Mouse (Mus musculus) G1E (cell line): Measurements from ENCODE around the gene Clip1. TPM values are rescaled to one million over a fixed set of nuclear protein-coding genes. Genes with fewer than 3 reads are reported as not detected.

ENCODE experiments used
- ATAC-seq: 2 replicates; pipeline ENCODE4 v1.8.0; 2016; ENCODE audit warnings: mild to moderate bottlenecking; ENCODE audit not compliant: insufficient number of reproducible peaks, poor library complexity, low FRiP score, severe bottlenecking; ENCODE audit errors: extremely low read depth
- DNase-seq: peaks from one replicate; pipeline ENCODE4 v3.0.0; 2012; ENCODE audit warnings: low spot score
- H3K27me3 ChIP-seq: 2 replicates; pipeline ENCODE4 v1.6.1; 2012; ENCODE audit warnings: mild to moderate bottlenecking, low read length, inconsistent platforms; ENCODE audit not compliant: insufficient read depth
- H3K36me3 ChIP-seq: replicated peaks from 2 replicates; pipeline ENCODE3; 2012; ENCODE audit warnings: mild to moderate bottlenecking, inconsistent platforms
- H3K4me1 ChIP-seq: 2 replicates; pipeline ENCODE4 v1.6.1; 2012; ENCODE audit warnings: low read depth, low read length, inconsistent platforms, mixed read lengths; ENCODE audit not compliant: insufficient read depth
- H3K4me3 ChIP-seq: 2 replicates; pipeline ENCODE4 v1.5.1; 2012; ENCODE audit warnings: low read depth, mild to moderate bottlenecking, inconsistent platforms, low read length, moderate library complexity, mixed read lengths
- H3K9me3 ChIP-seq: replicated peaks from 2 replicates; pipeline ENCODE4 v1.6.1; 2012; ENCODE audit warnings: inconsistent platforms
- CTCF ChIP-seq: IDR thresholded peaks from 2 replicates; pipeline ENCODE4 v1.5.1; 2012; ENCODE audit warnings: low read depth, low read length, inconsistent platforms, mixed read lengths
- GATA1 ChIP-seq: IDR thresholded peaks from 2 replicates; pipeline ENCODE4 v1.6.1; 2012; ENCODE audit warnings: borderline replicate concordance, low read length, inconsistent platforms, mixed read lengths
- GATA2 ChIP-seq: IDR thresholded peaks from 2 replicates; pipeline ENCODE4 v1.6.1; 2012; ENCODE audit warnings: low read depth, low read length, inconsistent platforms, borderline replicate concordance
- POLR2AphosphoS5 ChIP-seq: IDR thresholded peaks from 2 replicates; pipeline ENCODE4 v1.6.1; 2012; ENCODE audit warnings: low read depth, low read length, inconsistent platforms; ENCODE audit not compliant: insufficient replicate concordance
- TAL1 ChIP-seq: conservative IDR thresholded peaks from 2 replicates; pipeline ENCODE4 v1.6.1; 2012; ENCODE audit warnings: low read depth, low read length, inconsistent platforms, mixed read lengths
- polyA plus RNA-seq: library from polyadenylated mRNA; stranded (reverse); fragments of >175 nt; gene quantifications from 2 replicates; pipeline ENCODE4 v1.2.3, GENCODE M21; 2012
- total RNA-seq, 2 experiments: library from RNA; stranded (forward) in 1 of 2; stranded (reverse) in 1 of 2; fragments of 200-1000 nt in 1 of 2; fragments of >200 nt in 1 of 2; fragmentation: Nextera tagmentation in 1 of 2; gene quantifications; 2 replicates each; pipeline ENCODE4 v1.2.3; 2014 to 2017

The Clip1 gene
- total and polyA plus RNA-seq, 3 experiments, result 12.9 to 59.1 (median 49.1) TPM

DNA sequence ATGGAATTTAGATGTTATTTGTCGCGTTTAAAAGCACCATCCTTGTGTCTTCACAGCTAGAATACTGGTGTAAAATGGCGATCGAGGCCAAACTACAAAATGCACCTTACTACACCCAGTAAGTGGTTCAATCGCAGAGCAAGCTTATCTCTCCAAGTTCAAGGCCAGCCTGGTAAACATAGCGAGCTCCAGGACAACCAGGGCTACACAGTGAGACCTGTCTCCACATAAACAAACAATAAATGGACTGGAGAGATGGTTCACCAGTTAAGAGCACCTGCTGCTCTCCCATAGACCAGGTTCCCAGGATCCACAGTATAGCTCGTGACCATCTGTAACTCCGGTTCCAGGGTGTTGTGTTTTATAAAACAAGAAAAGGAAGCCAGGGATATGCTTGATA is 111.1 kb downstream of the Clip1 start:
- ATAC-seq, result no peak
- TF ChIP-seq GATA2 (no peak), GATA1 (no peak), TAL1 (no peak), POLR2AphosphoS5 (no peak), CTCF (no peak)
- H3K36me3 ChIP-seq, result peaks cover 52% of the 10 kb centered on the region
- no peak for DNase-seq
- H3K9me3 ChIP-seq, result no peaks in the 10 kb centered on the region
- peak overlapping the region; percentile 78; the same call in 1 of the 2 replicates for H3K4me3 ChIP-seq
- H3K4me1 ChIP-seq, result peaks cover 22% of the 10 kb centered on the region
- no peaks in the 10 kb centered on the region for H3K27me3 ChIP-seq

DNA sequence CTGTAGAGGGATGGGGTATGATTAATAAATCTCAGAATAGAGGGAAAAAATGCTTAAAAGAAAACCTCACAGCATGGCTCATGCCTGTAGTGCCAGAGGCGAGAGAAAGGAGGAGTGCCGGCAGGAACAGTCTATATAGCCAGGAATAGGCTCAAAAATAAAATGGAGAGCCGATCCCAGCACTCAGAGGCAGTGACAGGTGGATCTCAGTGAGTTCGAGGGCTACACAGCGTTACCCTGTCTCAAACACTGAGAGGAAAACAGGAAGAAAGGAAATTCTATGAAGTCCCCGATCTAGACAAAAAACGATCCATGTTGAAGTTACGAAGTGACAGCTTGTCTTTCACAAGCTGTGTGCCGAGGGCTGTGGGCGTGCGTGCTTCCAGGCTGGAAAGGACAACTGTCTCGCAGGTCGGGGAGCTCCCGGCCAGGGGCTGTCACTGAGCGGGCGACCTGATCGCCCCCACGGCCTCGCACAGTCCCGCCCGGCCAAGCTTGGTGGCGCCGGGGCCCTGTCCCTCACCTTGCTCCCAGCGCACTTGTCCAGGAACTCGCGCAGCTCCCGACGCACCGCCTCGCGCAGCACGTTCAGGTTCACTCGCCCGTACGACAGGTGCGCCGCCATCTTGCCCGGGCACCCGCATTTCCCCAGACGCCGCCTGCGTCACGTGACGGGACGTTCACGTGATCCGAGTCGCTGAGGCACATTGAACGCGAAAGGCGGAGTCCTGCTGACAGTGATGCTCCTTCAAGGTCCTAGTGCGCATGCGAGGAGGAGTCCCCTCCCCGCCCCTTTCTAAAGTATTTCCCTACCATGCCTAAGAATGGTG is 111.8 kb downstream of the Clip1 start, which contains the start of gene Vps33a:
Gene Vps33a, minus strand, starts transcription at position 682 of the 830 bp plus-strand sequence.
- ATAC-seq, result peak; percentile 96
- H3K9me3 ChIP-seq, result no peaks in the 10 kb centered on the region

DNA sequence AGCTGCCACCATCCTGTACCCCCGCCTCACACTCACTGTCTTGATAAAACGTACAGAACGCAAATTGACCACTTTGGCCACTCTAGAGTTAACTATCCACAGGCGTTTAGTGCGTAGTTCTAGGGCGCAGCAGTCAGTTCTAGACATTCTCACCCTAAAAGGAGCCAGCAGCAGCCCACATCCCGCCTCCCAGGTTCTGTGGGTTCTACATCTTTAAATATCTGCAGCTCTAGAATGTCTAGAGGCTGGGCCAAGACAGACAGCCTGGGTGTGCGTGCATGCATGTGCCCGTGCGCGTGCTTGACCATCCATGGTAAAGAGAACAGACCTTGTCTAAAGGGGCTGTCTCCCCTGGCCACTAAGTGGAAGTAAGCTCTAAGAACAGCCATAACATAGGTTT is 123.3 kb downstream of the Clip1 start:
- Histone ChIP-seq H3K4me1 (no peaks in the 10 kb centered on the region), H3K9me3 (no peaks in the 10 kb centered on the region), H3K36me3 (peaks cover 96% of the 10 kb centered on the region), H3K27me3 (no peaks in the 10 kb centered on the region), H3K4me3 (no peak overlapping the region)
- TF ChIP-seq TAL1 (no peak), CTCF (no peak), POLR2AphosphoS5 (no peak), GATA2 (no peak), GATA1 (no peak)
- DNase-seq, result no peak
- no peak for ATAC-seq

More for the DNA sequence above, 111.8 kb downstream of the Clip1 start, which contains the start of gene Vps33a:
- no peaks in the 10 kb centered on the region for H3K27me3 ChIP-seq
- H3K4me3 ChIP-seq, result peak within 1 kb of the TSS; percentile 78
- DNase-seq, result peak; percentile 97
- peaks cover 22% of the 10 kb centered on the region for H3K4me1 ChIP-seq
- TF ChIP-seq TAL1, result no peak
- no peak for TF ChIP-seq GATA2
- TF ChIP-seq CTCF, result no peak
- no peak for TF ChIP-seq POLR2AphosphoS5
- TF ChIP-seq GATA1, result no peak
- H3K36me3 ChIP-seq, result peaks cover 54% of the 10 kb centered on the region

DNA sequence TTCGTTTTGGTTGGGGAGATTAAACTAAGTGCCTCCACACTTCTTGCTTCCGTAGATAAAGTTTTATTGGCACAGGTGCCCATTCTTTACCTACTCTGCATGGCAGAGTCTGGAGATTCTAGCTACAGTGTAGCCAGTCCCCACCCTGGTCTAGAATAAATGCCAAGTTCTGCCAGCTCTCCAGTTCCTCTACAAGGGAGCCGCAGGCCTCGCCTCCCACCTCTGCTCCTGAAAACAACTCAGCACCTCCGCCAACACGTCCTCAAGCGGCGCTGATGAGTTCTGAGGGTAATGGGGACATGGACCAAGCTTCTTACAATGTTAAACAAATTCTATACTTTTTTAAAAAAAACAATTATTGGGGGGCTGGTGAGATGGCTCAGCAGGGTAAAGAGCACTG is 124.8 kb downstream of the Clip1 start:
- no peak for ATAC-seq
- Histone ChIP-seq H3K4me3 (no peak overlapping the region), H3K4me1 (no peaks in the 10 kb centered on the region), H3K9me3 (no peaks in the 10 kb centered on the region), H3K36me3 (peaks cover 93% of the 10 kb centered on the region), H3K27me3 (no peaks in the 10 kb centered on the region)
- no peak for DNase-seq
- TF ChIP-seq GATA1 (no peak), POLR2AphosphoS5 (no peak), GATA2 (no peak), CTCF (no peak)

DNA sequence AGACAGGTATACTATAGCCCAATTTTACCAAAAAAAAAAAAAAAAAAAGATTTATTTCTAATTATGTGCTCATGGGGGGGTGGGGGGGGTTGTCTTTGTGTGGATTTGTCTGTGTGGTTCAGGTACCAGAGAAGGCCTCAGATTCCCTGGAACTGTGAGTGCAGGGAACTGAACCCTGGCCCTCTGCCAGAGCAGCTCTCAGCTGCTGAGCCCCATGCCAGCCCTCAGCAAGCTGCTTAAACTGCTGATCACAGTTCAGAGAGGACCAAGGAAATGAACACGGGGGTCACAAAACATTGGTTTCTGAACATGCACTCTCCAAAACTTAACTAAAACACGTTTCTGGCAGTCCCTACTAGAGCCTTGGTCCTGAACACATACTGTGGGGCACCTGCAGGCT is 128.0 kb downstream of the Clip1 start:
- no peak for ATAC-seq
- TF ChIP-seq CTCF (no peak), TAL1 (no peak), GATA2 (no peak), POLR2AphosphoS5 (no peak), GATA1 (no peak)
- Histone ChIP-seq H3K36me3 (peaks cover 69% of the 10 kb centered on the region), H3K4me1 (no peaks in the 10 kb centered on the region), H3K4me3 (no peak overlapping the region), H3K27me3 (no peaks in the 10 kb centered on the region), H3K9me3 (no peaks in the 10 kb centered on the region)
- no peak for DNase-seq

DNA sequence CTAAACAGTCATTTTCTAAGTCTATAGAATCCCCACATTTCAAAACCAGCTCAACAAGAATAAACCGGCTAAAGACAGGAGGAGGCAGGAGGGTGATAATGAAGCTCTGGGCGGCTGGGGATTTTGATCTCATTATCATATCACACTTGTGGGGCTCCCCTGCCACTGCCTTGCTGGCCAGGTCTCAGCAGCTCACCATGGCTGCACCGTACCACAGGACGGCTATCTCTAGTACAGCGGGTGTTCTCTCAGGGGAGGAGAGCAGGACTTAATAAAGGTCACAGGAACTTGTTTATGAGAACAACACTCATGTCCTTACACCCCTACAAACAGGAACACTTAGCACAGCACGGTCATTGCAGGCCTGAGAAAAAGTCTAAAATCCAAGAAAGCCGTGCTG is 128.7 kb downstream of the Clip1 start:
- no peak for TF ChIP-seq TAL1
- TF ChIP-seq GATA1, result no peak
- TF ChIP-seq CTCF, result no peak
- no peak for TF ChIP-seq POLR2AphosphoS5
- no peak for DNase-seq
- Histone ChIP-seq H3K36me3 (peaks cover 61% of the 10 kb centered on the region), H3K4me1 (no peaks in the 10 kb centered on the region), H3K9me3 (no peaks in the 10 kb centered on the region), H3K27me3 (no peaks in the 10 kb centered on the region), H3K4me3 (no peak overlapping the region)
- ATAC-seq, result no peak

DNA sequence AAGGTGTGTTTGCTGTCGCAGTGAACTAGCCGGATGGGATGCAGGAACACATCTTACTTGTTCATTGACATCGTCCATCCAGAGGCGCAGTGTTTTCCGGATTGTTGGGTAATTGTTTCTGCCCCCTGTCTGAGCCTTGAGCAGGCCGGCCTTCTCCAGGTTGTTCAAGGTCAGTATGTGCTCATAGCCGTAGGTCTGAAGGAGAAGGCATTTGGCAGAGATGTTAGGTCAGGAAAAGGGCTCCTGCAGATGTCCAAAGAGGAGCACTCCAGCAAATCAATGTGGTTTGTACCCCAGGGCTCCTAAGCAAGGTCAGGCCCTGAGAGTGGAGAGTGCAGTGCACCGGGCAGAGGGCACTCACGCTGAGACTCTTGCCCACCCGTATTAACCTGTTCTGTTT is 150.6 kb downstream of the Clip1 start:
- DNase-seq, result no peak
- H3K4me3 ChIP-seq, result no peak overlapping the region
- H3K27me3 ChIP-seq, result no peaks in the 10 kb centered on the region

More for the DNA sequence above, 150.6 kb downstream of the Clip1 start:
- TF ChIP-seq GATA2, result no peak
- TF ChIP-seq POLR2AphosphoS5, result no peak
- TF ChIP-seq TAL1, result no peak
- TF ChIP-seq GATA1, result no peak
- TF ChIP-seq CTCF, result no peak
- no peak for ATAC-seq
- Histone ChIP-seq H3K4me1 (no peaks in the 10 kb centered on the region), H3K9me3 (no peaks in the 10 kb centered on the region), H3K36me3 (peaks cover 89% of the 10 kb centered on the region)
